Mouse (Mus musculus) lung, embryonic 15.5 days (tissue): ENCODE measurements at regions not wholly inside any gene's neighbourhood (a gene's known extent, or its start where the extent isn't known, plus 50 kb on each side); places are given as distances from the start of the nearest gene placed in this dataset.
"Not testable (repeated sequence)": the region's sequence is repeated elsewhere in the genome, so short reads cannot be mapped to it uniquely, and the experiment has no call there.

Source experiments
- ATAC-seq: fragments of 200-750 bp; cut with Nextera tagmentation; 2 replicates; pipeline ENCODE4 v1.8.0; 2017; ENCODE audit warnings: moderate number of reproducible peaks, borderline replicate concordance; ENCODE audit not compliant: low FRiP score, low TSS enrichment; ENCODE audit errors: extremely low read depth
- H3K27ac ChIP-seq: fragments of 300-500 bp; sonication (generic); 2 replicates; pipeline ENCODE4 v1.5.1; 2015; ENCODE audit warnings: moderate library complexity, mild to moderate bottlenecking, inconsistent platforms
- H3K27me3 ChIP-seq: fragments of 300-500 bp; sonication (generic); 2 replicates; pipeline ENCODE4 v1.6.1; 2015; ENCODE audit warnings: inconsistent platforms
- H3K36me3 ChIP-seq: fragments of 300-500 bp; sonication (generic); 2 replicates; pipeline ENCODE4 v1.6.1; 2015; ENCODE audit warnings: inconsistent platforms
- H3K4me1 ChIP-seq: fragments of 300-500 bp; sonication (generic); 2 replicates; pipeline ENCODE4 v1.6.1; 2015; ENCODE audit warnings: inconsistent platforms
- H3K4me2 ChIP-seq: fragments of 300-500 bp; sonication (generic); 2 replicates; pipeline ENCODE4 v1.6.1; 2015; ENCODE audit warnings: inconsistent platforms, mild to moderate bottlenecking, moderate library complexity
- H3K4me3 ChIP-seq: fragments of 300-500 bp; sonication (generic); 2 replicates; pipeline ENCODE4 v1.5.1; 2015; ENCODE audit warnings: mild to moderate bottlenecking, inconsistent platforms
- H3K9ac ChIP-seq: fragments of 300-500 bp; sonication (generic); 2 replicates; pipeline ENCODE4 v1.6.1; 2015; ENCODE audit warnings: inconsistent platforms
- H3K9me3 ChIP-seq: fragments of 300-500 bp; sonication (generic); 2 replicates; pipeline ENCODE4 v1.6.1; 2016; ENCODE audit warnings: inconsistent platforms
- WGBS: fragments of 180-500 bp; shearing (Covaris S2); methylation state at CpG from one replicate; pipeline ENCODE4 v1.1.7; 2015; 5-methylcytosine and 5-hydroxymethylcytosine counted together

- no peak overlapping the region for H3K27ac ChIP-seq
- no peak overlapping the region for H3K4me2 ChIP-seq
- H3K9me3 ChIP-seq = no peaks in the 10 kb centered on the region
- H3K4me3 ChIP-seq = no peak overlapping the region
- H3K27me3 ChIP-seq = no peaks in the 10 kb centered on the region
- H3K36me3 ChIP-seq = no peaks in the 10 kb centered on the region
- no peak overlapping the region for H3K9ac ChIP-seq
- no peak for ATAC-seq
- 79% methylated on average over 3 of the region's 3 CpGs for WGBS
- H3K4me1 ChIP-seq = no peaks in the 10 kb centered on the region
These were observed 253.6 kb upstream of the Tram1l1 start for GRCm38 (mm10) chr3:124067061-124067460.

- H3K27ac ChIP-seq = no peak overlapping the region
- H3K9me3 ChIP-seq = no peaks in the 10 kb centered on the region
- H3K27me3 ChIP-seq = no peaks in the 10 kb centered on the region
- no peak overlapping the region for H3K4me2 ChIP-seq
- 85% methylated on average over 2 of the region's 2 CpGs for WGBS
- no peaks in the 10 kb centered on the region for H3K36me3 ChIP-seq
- no peak for ATAC-seq
- no peak overlapping the region for H3K4me3 ChIP-seq
- no peaks in the 10 kb centered on the region for H3K4me1 ChIP-seq
- H3K9ac ChIP-seq = no peak overlapping the region
These were observed 253.1 kb upstream of the Tram1l1 start for GRCm38 (mm10) chr3:124067538-124067937.

DNA sequence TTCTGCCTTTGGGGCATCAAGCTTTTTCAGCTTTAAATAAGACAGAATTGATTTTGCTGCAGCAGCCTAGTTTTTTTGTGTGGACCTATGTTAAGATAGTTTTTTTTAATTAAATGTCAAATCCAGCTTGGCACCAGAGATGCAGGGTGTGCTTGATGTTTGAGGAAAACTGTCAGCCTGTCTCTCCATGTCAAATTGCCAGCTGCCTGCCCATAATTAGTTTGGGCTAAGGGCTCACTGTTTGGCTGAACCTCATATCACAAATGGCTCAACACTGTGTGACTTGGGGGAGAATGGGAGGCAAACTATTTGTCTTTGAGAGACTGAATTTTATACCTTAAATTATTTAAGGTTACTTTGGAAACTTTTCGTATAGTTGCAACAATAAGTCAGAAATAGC is 252.7 kb upstream of the Tram1l1 start:
- WGBS = 71% methylated on average over 1 of the region's 1 CpGs
- no peak overlapping the region for H3K4me3 ChIP-seq
- H3K36me3 ChIP-seq = no peaks in the 10 kb centered on the region
- H3K27me3 ChIP-seq = no peaks in the 10 kb centered on the region
- no peak overlapping the region for H3K27ac ChIP-seq
- no peaks in the 10 kb centered on the region for H3K4me1 ChIP-seq
- no peak for ATAC-seq
- H3K9me3 ChIP-seq = no peaks in the 10 kb centered on the region
- no peak overlapping the region for H3K4me2 ChIP-seq
- H3K9ac ChIP-seq = no peak overlapping the region

DNA sequence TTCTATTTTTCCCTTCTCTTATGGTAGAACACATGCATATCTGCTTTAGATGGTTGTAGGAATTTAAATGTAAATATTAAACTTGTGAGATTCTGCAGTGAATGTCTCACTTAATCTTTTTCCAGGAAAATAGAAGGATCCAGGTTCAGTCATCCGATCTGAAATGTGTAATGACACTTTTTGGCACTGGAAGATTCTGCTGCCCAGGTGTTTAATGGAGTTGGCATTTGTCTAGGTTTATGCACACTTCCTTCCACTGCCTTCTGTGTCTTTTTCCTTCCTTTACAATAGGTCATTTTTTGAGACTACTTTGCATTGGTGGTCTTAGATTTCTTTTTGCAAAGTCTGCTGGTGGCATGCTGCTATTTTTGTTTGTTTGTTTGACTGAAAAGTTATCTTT is 251.5 kb upstream of the Tram1l1 start:
- Histone ChIP-seq H3K4me2 (no peak overlapping the region), H3K4me1 (no peaks in the 10 kb centered on the region), H3K9ac (no peak overlapping the region), H3K36me3 (no peaks in the 10 kb centered on the region), H3K27ac (no peak overlapping the region), H3K4me3 (no peak overlapping the region), H3K9me3 (no peaks in the 10 kb centered on the region), H3K27me3 (no peaks in the 10 kb centered on the region)
- no peak for ATAC-seq
- 19% methylated on average over 1 of the region's 1 CpGs for WGBS

- no peak overlapping the region for H3K4me3 ChIP-seq
- H3K9ac ChIP-seq = no peak overlapping the region
- ATAC-seq = peak; percentile 80
- WGBS = 42% methylated on average over 6 of the region's 6 CpGs
- no peaks in the 10 kb centered on the region for H3K27me3 ChIP-seq
- H3K36me3 ChIP-seq = no peaks in the 10 kb centered on the region
- 0 out of 2 replicates have a peak overlapping the region, but pooled peaks have one; percentile 9 for H3K27ac ChIP-seq
- no peaks in the 10 kb centered on the region for H3K9me3 ChIP-seq
- H3K4me2 ChIP-seq = no peak overlapping the region
- H3K4me1 ChIP-seq = no peaks in the 10 kb centered on the region
These were observed 244.6 kb upstream of the Tram1l1 start for GRCm38 (mm10) chr3:124075974-124076606.

DNA sequence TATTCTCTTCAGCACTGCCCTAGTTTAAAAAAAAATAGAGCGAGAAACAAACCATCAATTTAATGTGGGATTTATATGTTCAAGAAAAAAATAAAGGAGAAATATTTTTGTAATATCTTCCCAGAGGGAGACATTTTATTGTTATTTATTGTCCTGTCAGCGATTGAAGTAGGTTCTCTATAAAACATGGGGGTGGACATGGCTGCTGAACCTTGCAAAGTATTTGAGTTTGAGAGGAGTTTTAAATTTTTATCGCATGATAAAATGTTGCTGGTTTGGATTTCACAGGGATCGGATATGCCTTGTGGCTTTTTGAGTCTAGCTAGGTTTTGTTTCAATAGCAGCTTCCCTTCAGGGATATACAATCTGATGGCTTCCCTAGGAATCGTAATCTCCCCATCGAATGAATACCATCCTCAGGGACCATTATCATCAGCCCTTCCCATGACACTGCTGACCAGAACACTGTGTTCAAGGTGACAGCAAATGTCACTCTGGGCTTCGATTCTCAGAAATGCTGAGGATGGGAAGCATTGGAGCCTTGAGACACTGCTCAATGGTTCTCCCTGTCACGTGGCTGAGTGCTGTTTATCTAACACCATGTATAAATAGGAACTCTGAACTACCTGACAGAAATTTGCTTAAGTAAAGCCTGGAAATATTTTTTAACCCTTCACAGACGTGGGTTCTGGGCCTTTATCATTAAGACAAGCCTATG is 228.1 kb upstream of the Tram1l1 start:
- WGBS = 67% methylated on average over 9 of the region's 9 CpGs
- no peak for ATAC-seq
- Histone ChIP-seq H3K9me3 (no peaks in the 10 kb centered on the region), H3K4me1 (no peaks in the 10 kb centered on the region), H3K36me3 (no peaks in the 10 kb centered on the region), H3K4me3 (no peak overlapping the region), H3K27ac (no peak overlapping the region), H3K9ac (no peak overlapping the region), H3K27me3 (no peaks in the 10 kb centered on the region), H3K4me2 (no peak overlapping the region)

GRCm38 (mm10) chr3:124113995-124114394 is 206.7 kb upstream of the Tram1l1 start:
- no peak overlapping the region for H3K27ac ChIP-seq
- no peaks in the 10 kb centered on the region for H3K4me1 ChIP-seq
- H3K9me3 ChIP-seq = no peaks in the 10 kb centered on the region
- no peak overlapping the region for H3K4me3 ChIP-seq
- H3K27me3 ChIP-seq = no peaks in the 10 kb centered on the region
- H3K36me3 ChIP-seq = no peaks in the 10 kb centered on the region
- ATAC-seq = no peak
- H3K4me2 ChIP-seq = no peak overlapping the region
- no peak overlapping the region for H3K9ac ChIP-seq
- WGBS = 76% methylated on average over 1 of the region's 1 CpGs

- whole genome bisulfite sequencing = 71% methylated on average over 2 of the region's 2 CpGs
- Histone ChIP-seq H3K9me3 (no peaks in the 10 kb centered on the region), H3K36me3 (no peaks in the 10 kb centered on the region), H3K4me3 (no peak overlapping the region), H3K27ac (no peak overlapping the region), H3K4me2 (no peak overlapping the region), H3K27me3 (no peaks in the 10 kb centered on the region), H3K4me1 (no peaks in the 10 kb centered on the region), H3K9ac (no peak overlapping the region)
- no peak for ATAC-seq
These were observed 164.4 kb upstream of the Tram1l1 start for GRCm38 (mm10) chr3:124156255-124156654.

DNA sequence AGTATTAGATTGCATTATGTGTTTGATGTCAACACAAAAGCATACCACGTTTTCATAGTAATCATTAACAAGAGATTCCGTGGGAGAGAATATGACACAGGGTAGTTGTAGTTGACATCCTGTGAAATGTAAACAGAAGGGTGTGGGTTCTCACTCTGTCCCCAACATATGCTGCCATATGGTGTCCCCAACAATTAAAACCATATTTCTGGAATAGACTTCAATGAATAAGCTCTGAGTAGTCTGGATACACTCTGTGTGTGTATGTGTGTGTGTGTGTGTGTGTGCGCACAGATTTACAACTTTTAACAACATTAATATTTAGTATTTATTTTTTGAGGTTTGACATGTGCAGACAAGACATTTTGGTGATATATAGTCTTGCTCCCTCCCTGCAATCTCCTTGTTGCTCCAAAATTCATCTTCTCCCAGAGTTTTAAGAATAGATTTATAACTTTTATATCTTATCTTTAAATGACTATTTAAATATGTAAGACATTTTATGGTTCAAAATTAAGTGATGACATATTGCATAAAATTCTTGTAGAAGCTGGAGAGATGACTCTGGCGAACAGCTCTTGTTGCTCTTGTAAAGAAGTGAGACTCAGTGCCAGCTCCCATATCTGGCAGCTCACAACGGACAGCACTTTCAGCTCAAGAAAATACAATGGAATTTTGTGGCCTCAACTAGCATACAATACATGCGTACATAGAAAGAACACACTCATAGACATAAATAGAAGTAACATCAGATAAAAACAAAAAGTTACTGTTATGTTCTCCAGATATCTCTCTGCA is 162.6 kb upstream of the Tram1l1 start:
- no peak overlapping the region for H3K4me2 ChIP-seq
- H3K36me3 ChIP-seq = no peaks in the 10 kb centered on the region
- ATAC-seq = peak; percentile 69; the same call in 1 of the 2 replicates
- H3K27me3 ChIP-seq = no peaks in the 10 kb centered on the region
- no peak overlapping the region for H3K9ac ChIP-seq
- no peaks in the 10 kb centered on the region for H3K4me1 ChIP-seq
- no peaks in the 10 kb centered on the region for H3K9me3 ChIP-seq
- no peak overlapping the region for H3K27ac ChIP-seq
- no peak overlapping the region for H3K4me3 ChIP-seq
- 46% methylated on average over 6 of the region's 6 CpGs for WGBS

- not testable (repeated sequence) for H3K27me3 ChIP-seq, H3K4me3 ChIP-seq, H3K9me3 ChIP-seq, ATAC-seq, H3K27ac ChIP-seq, H3K4me1 ChIP-seq, H3K9ac ChIP-seq, H3K4me2 ChIP-seq, H3K36me3 ChIP-seq
- 57% methylated on average over 6 of the region's 6 CpGs for WGBS
These were observed 127.3 kb upstream of the Tram1l1 start for GRCm38 (mm10) chr3:124193331-124193730.

- H3K36me3 ChIP-seq, H3K27me3 ChIP-seq, H3K9ac ChIP-seq, H3K4me1 ChIP-seq, H3K4me2 ChIP-seq, H3K27ac ChIP-seq, H3K4me3 ChIP-seq, ATAC-seq, H3K9me3 ChIP-seq: not testable (repeated sequence)
- WGBS = 77% methylated on average over 9 of the region's 9 CpGs
These were observed 120.3 kb upstream of the Tram1l1 start for GRCm38 (mm10) chr3:124200226-124200940.
